Mouse (Mus musculus) spleen, adult 2 months (tissue): ENCODE data around the gene Prtg.

Experiments used
- CTCF ChIP-seq: fragments of 200-500 bp; IDR thresholded peaks from 2 replicates; pipeline ENCODE4 v1.5.1; 2011; ENCODE audit warnings: mild to moderate bottlenecking, inconsistent platforms; ENCODE audit not compliant: insufficient read depth, insufficient read length, insufficient replicate concordance; ENCODE audit errors: extremely low read depth
- POLR2A ChIP-seq: fragments of 200-500 bp; IDR thresholded peaks from 2 replicates; pipeline ENCODE4 v1.6.1; 2011; ENCODE audit warnings: low read depth, low read length, inconsistent platforms

DNA sequence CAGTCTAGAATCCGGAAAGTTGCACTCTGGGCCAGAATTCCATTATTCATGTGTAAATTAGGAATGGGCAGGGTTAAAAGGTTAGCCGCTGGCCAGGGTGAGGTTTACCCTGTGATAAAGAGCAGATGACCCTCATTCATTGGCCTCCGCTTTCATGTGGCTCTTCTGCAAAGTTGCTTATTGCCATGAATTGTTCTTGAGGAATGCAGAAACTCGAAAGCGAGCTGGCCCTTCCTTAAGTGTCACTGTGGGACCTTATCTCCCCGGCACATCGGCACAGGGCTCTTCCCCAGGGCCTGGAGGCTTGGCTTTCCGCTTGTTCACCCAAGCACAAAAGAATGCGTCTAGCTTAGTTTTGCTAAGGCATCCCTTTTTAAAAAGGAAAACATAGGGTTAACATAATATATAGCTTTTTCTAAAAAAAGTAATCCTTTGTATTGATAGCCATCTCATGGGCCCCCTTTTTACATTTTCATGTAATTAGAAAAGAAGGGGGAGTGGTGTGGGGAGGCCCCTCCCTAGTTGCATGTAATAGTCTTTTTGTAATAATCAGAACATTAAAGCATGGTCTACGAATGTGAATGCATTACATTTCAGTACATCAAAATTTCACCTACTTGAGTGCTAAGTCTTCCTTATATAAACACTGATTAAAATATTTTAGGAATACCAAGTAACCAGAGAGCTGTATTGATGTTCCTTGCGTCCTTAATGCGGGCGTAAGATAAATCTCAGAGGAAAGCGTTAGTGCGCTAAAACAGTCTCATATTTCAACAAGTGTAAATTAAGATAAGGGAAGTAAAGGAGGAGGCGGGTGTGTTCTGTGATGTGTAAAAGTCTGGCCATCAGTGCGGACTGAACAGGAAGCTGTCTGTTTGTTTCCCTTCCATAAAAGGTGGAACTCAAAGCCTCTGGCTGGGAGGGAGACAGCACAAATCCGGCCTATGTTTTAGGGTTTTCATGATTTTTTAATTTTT is 6.2 kb downstream of the Prtg start:
- no peak for TF ChIP-seq POLR2A
- TF ChIP-seq CTCF, result no peak
